Mouse (Mus musculus) limb, embryonic 14.5 days (tissue): Measurements from ENCODE around the gene Otop1. TPM values are rescaled to one million over a fixed set of nuclear protein-coding genes. Genes with fewer than 3 reads are reported as not detected.

Source experiments
- ATAC-seq: fragments of 200-750 bp; cut with Nextera tagmentation; 2 replicates; pipeline ENCODE4 v1.8.0; 2017; ENCODE audit warnings: low read depth, moderate number of reproducible peaks, moderate TSS enrichment; ENCODE audit not compliant: low FRiP score
- DNase-seq: peaks from one replicate; pipeline ENCODE4 v3.0.0-alpha.2; 2015; ENCODE audit warnings: low spot score
- H3K27ac ChIP-seq: fragments of 300-500 bp; sonication (generic); replicated peaks from 2 replicates; pipeline ENCODE4 v1.5.1; 2014; ENCODE audit warnings: low read depth, mild to moderate bottlenecking, low read length, moderate library complexity, mixed read lengths
- H3K27me3 ChIP-seq: fragments of 300-500 bp; sonication (generic); 2 replicates; pipeline ENCODE4 v1.6.1; 2014; ENCODE audit warnings: low read length, mixed read lengths; ENCODE audit not compliant: control insufficient read depth, insufficient read depth
- H3K36me3 ChIP-seq: fragments of 300-500 bp; sonication (generic); 2 replicates; pipeline ENCODE4 v1.6.1; 2014; ENCODE audit warnings: mild to moderate bottlenecking, low read length, moderate library complexity, mixed read lengths; ENCODE audit not compliant: control insufficient read depth, insufficient read depth
- H3K4me1 ChIP-seq: fragments of 300-500 bp; sonication (generic); 2 replicates; pipeline ENCODE4 v1.6.1; 2014; ENCODE audit warnings: antibody characterized with exemption, low read length, mixed read lengths; ENCODE audit not compliant: control insufficient read depth, insufficient read depth
- H3K4me2 ChIP-seq: fragments of 300-500 bp; sonication (generic); replicated peaks from 2 replicates; pipeline ENCODE4 v1.6.1; 2014; ENCODE audit warnings: low read depth, mild to moderate bottlenecking, low read length, moderate library complexity; ENCODE audit not compliant: severe bottlenecking
- H3K4me3 ChIP-seq: fragments of 300-500 bp; sonication (generic); replicated peaks from 2 replicates; pipeline ENCODE4 v1.5.1; 2014; ENCODE audit warnings: low read length
- H3K9ac ChIP-seq: fragments of 300-500 bp; sonication (generic); 2 replicates; pipeline ENCODE4 v1.6.1; 2014; ENCODE audit warnings: mild to moderate bottlenecking, low read depth, low read length, moderate library complexity; ENCODE audit not compliant: severe bottlenecking
- H3K9me3 ChIP-seq: fragments of 300-500 bp; sonication (generic); 2 replicates; pipeline ENCODE4 v1.6.1; 2016; ENCODE audit warnings: low read length; ENCODE audit not compliant: control insufficient read depth
- POLR2A ChIP-seq: fragments of 200-500 bp; IDR thresholded peaks from 2 replicates; pipeline ENCODE4 v1.8.0; 2012; ENCODE audit warnings: inconsistent platforms, mild to moderate bottlenecking, moderate library complexity, borderline replicate concordance; ENCODE audit not compliant: insufficient read depth, insufficient read length; ENCODE audit errors: extremely low read depth
- WGBS: fragments of 180-500 bp; shearing (Covaris S2); extraction: QIAGEN DNeasy Blood & Tissue Kit; methylation state at CpG from one replicate; pipeline ENCODE4 v1.1.7; 2014; 5-methylcytosine and 5-hydroxymethylcytosine counted together
- polyA plus RNA-seq, 2 experiments: library from polyadenylated mRNA; depleted of rRNA in 1 of 2; stranded (reverse) in 1 of 2; unstranded in 1 of 2; fragments of >200 nt; fragmentation: Nextera tagmentation in 1 of 2; extraction: Ambion mirVana in 1 of 2; gene quantifications; 2 replicates each; pipeline versions ENCODE4 v1.2.1 to v1.2.3; 2012 to 2014

The Otop1 gene
- polyA plus RNA-seq, 2 experiments = not detected

DNA sequence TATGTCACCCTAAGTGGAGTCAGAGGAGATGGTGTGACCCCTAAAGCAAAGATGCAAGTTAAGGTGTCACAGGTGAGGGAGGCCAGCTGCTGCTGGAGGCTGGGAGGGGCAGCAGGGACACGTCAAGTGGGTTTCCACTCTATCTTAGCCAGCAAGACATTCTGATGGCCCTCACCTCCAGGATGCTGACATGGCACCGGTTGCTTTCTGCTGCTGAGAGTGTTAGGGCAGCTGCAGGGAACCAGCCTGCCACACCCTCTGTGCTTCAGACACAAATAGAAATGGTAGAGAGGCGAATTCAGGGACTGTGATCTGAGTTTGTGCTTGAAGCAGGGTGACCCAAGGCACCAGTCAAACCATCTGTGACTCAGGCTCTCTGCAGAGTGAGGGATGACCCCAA is 34.0 kb downstream of the Otop1 start:
- no peak overlapping the region for H3K4me2 ChIP-seq
- H3K4me3 ChIP-seq = no peak overlapping the region
- H3K9me3 ChIP-seq = no peaks in the 10 kb centered on the region
- no peaks in the 10 kb centered on the region for H3K27me3 ChIP-seq
- ATAC-seq (no peak), DNase-seq (no peak)
- H3K9ac ChIP-seq = no peak overlapping the region
- no peaks in the 10 kb centered on the region for H3K36me3 ChIP-seq
- H3K27ac ChIP-seq = no peak overlapping the region
- 79% methylated on average over 3 of the region's 3 CpGs for WGBS
- H3K4me1 ChIP-seq = no peaks in the 10 kb centered on the region
- TF ChIP-seq POLR2A = no peak

DNA sequence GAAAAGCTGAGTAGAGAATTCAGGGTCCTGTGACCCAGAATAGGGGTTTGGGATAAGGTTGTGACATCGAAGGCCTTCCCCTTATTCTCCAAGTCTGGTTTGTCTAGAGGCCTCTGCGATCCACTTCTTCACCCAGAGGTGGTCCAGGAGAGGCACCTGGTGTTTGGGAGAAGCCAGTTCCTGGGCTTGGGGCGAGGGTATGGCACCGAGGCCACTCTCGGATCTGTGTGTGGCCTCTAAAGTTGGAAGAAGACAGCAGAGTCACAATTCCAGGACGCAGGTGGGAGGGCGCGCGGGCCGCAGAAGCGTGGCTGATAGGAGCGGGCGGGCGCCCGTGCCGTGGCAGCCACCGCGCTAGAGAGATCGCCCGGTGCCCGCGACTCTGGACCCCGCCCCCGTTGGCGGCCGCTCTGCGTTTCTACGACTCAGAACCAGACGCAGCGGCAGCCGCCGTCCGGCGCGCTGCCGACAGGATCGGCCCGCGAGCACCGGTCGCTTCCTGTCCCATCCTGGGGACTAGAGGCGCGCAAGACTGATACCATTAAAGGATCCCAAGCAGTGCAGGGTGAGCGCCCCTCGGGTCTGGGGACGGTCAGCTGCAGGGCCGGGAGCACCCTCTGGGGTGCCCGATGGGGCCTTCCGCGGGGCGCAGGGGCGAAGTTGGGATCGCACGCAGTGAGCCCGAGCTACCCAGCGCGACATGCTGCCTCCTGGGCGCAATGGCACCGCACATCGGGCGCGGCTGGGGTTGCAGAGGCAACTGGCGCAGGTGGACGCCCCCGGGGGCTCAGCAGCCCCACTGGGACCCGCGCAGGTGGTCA is 43.4 kb downstream of the Otop1 start, which contains the start of gene Drd5:
Gene Drd5, plus strand, starts transcription at position 402 of the 821 bp plus-strand sequence.
- H3K4me2 ChIP-seq = peak within 1 kb of the TSS; percentile 71
- no peaks in the 10 kb centered on the region for H3K9me3 ChIP-seq
- 4% methylated on average over 45 of the region's 67 CpGs for WGBS
- TF ChIP-seq POLR2A = no peak
- no peak within 1 kb of the TSS for H3K27ac ChIP-seq
- H3K4me1 ChIP-seq = peaks cover 4% of the 10 kb centered on the region; the same call in 1 of the 2 replicates
- H3K36me3 ChIP-seq = no peaks in the 10 kb centered on the region
- H3K4me3 ChIP-seq = peak within 1 kb of the TSS; percentile 40
- ATAC-seq (no peak), DNase-seq (no peak)
- H3K9ac ChIP-seq = peak within 1 kb of the TSS; percentile 50
- H3K27me3 ChIP-seq = peaks cover 27% of the 10 kb centered on the region

DNA sequence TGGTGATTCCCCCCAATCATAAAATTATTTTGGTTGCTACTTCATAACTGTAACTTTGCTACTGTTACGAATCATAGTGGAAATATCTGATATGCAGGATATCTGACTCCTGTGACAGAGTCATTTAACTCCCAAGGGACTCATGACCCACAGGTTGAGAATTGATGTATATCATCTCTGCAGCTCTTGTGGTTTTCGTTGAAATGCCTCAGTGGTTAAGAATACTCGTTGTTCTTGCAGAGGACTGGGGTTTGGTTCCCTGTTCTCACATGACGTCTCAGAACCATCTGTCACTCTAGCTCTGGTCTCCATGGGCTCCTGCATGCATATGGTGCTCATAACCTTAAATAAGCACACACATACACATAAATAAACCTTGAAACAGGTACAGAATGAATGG is 57.6 kb downstream of the Otop1 start:
- no peak for TF ChIP-seq POLR2A
- WGBS = 67% methylated on average over 4 of the region's 4 CpGs
- Histone ChIP-seq H3K4me3 (no peak overlapping the region), H3K4me1 (no peaks in the 10 kb centered on the region), H3K9me3 (no peaks in the 10 kb centered on the region), H3K4me2 (no peak overlapping the region), H3K27me3 (no peaks in the 10 kb centered on the region), H3K27ac (no peak overlapping the region), H3K36me3 (no peaks in the 10 kb centered on the region), H3K9ac (no peak overlapping the region)
- ATAC-seq = no peak
- no peak for DNase-seq

DNA sequence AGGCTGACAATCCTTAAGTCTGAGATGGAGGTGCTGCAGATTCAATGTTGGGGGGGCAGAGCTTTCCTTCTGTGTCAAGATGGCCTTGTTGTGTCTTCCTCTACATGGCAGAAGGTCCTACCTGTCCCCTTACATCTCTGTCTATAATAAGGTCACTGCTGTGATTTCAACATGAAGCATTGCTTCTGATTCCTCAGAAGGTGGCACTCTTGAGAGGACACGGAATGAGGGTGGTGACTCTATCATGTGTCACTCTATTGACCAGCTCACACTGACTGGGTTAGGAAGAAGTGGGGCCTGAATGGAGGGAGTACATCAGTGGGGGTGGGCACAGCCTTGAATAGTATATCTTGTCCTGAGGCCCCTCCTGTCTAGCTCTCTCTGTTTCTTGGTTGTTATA is 58.8 kb downstream of the Otop1 start:
- H3K4me3 ChIP-seq = no peak overlapping the region
- TF ChIP-seq POLR2A = no peak
- ATAC-seq (no peak), DNase-seq (no peak)
- H3K36me3 ChIP-seq = no peaks in the 10 kb centered on the region
- no peak overlapping the region for H3K4me2 ChIP-seq
- H3K27ac ChIP-seq = no peak overlapping the region
- no peak overlapping the region for H3K9ac ChIP-seq
- 50% methylated on average over 1 of the region's 1 CpGs for WGBS
- H3K4me1 ChIP-seq = no peaks in the 10 kb centered on the region
- H3K9me3 ChIP-seq = no peaks in the 10 kb centered on the region
- no peaks in the 10 kb centered on the region for H3K27me3 ChIP-seq

DNA sequence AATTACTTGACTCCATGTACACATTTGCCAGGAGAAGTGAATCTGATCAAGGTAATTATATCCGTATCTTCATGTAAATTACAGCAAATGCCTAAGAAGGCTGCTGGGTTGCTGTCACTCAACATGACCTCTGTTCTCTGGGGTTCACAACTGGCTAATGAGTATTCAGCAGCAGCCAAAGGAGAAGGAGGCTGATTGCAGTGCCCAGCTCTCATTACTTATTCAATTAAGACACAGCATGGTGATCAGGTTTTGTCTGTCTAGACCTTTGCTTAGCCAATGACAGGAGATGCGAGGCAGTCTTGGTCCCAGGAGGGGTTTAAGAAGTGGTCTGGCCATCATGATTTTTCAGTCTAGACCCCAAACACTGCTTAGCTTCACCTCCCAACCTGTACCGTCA is 67.3 kb downstream of the Otop1 start:
- no peak overlapping the region for H3K27ac ChIP-seq
- no peak overlapping the region for H3K4me3 ChIP-seq
- TF ChIP-seq POLR2A = no peak
- H3K9ac ChIP-seq = no peak overlapping the region
- ATAC-seq (no peak), DNase-seq (no peak)
- 71% methylated on average over 3 of the region's 3 CpGs for WGBS
- H3K27me3 ChIP-seq = no peaks in the 10 kb centered on the region
- H3K4me1 ChIP-seq = no peaks in the 10 kb centered on the region
- H3K36me3 ChIP-seq = no peaks in the 10 kb centered on the region
- H3K4me2 ChIP-seq = no peak overlapping the region
- H3K9me3 ChIP-seq = no peaks in the 10 kb centered on the region
